ENCODE assay signal across 14 mouse cellular contexts in genomic region chr7:103712024-103712423, GRCm38 (mm10). TPM values are rescaled to one million over a fixed set of nuclear protein-coding genes. Genes with fewer than 3 reads are reported as not detected.
DNase-seq lines count a peak whose midpoint lies in the region; ATAC-seq and TF ChIP-seq lines count a peak whose summit lies in the region.
"Had no signal": no experiment of that assay in that cellular context is flagged by ENCODE, and none has a peak within 500 bp of the region (broad histone marks: within the 10 kb centered on the region; RNA-seq: fewer than 3 reads in every experiment).

No protein-coding gene starts in this region.

- H3K9ac ChIP-seq in lung, embryonic 14.5 days, result no peak overlapping the region
- H3K9ac ChIP-seq in forebrain, embryonic 11.5 days (ENCODE audit: low read length), result no peak overlapping the region
- H3K9ac ChIP-seq: embryonic facial prominence, embryonic 13.5 days; neural tube, embryonic 12.5 days had no signal

- no peak overlapping the region for H3K4me2 ChIP-seq in lung, embryonic 14.5 days
- no peak overlapping the region for H3K4me2 ChIP-seq in forebrain, embryonic 11.5 days (ENCODE audit: low read depth, low read length, severe bottlenecking)
- H3K4me2 ChIP-seq: embryonic facial prominence, embryonic 13.5 days; neural tube, embryonic 12.5 days had no signal

- no peaks in the 10 kb centered on the region for H3K9me3 ChIP-seq in lung, embryonic 14.5 days (ENCODE audit: low read depth, low read length)
- no peaks in the 10 kb centered on the region for H3K9me3 ChIP-seq in forebrain, embryonic 11.5 days (ENCODE audit: control insufficient read depth, low read length)
- H3K9me3 ChIP-seq: embryonic facial prominence, embryonic 13.5 days; neural tube, embryonic 12.5 days had no signal

- no peaks in the 10 kb centered on the region for H3K27me3 ChIP-seq in lung, embryonic 14.5 days (ENCODE audit: insufficient read depth, low read length)
- no peaks in the 10 kb centered on the region for H3K27me3 ChIP-seq in forebrain, embryonic 11.5 days (ENCODE audit: control insufficient read depth, insufficient read depth, low read length)
- H3K27me3 ChIP-seq: embryonic facial prominence, embryonic 13.5 days; neural tube, embryonic 12.5 days had no signal

- WGBS in lung, embryonic 14.5 days, result 38% methylated on average over 2 of the region's 2 CpGs
- WGBS in lung, adult 2 months, result 29% methylated on average over 2 of the region's 2 CpGs
- WGBS in forebrain, embryonic 11.5 days, result 43% methylated on average over 2 of the region's 2 CpGs

- no peak for TF ChIP-seq POLR2A in lung, adult 2 months (IDR thresholded peaks at IDR 0.05; ENCODE audit: borderline replicate concordance, extremely low read depth, low read depth, low read length)
- TF ChIP-seq POLR2A in bone marrow macrophage, adult 2 months (IDR thresholded peaks at IDR 0.05; ENCODE audit: borderline replicate concordance, low read depth, low read length), result no peak

- H3K36me3 ChIP-seq in lung, embryonic 14.5 days (ENCODE audit: insufficient read depth), result no peaks in the 10 kb centered on the region
- H3K36me3 ChIP-seq in forebrain, embryonic 11.5 days (ENCODE audit: control insufficient read depth, insufficient read depth, low read length), result no peaks in the 10 kb centered on the region
- H3K36me3 ChIP-seq: embryonic facial prominence, embryonic 13.5 days; neural tube, embryonic 12.5 days had no signal

- ATAC-seq in lung, embryonic 14.5 days (ENCODE audit: insufficient read depth), result no peak
- ATAC-seq in erythroid progenitor cell, adult 5-6 weeks (replicated peaks; ENCODE audit: low FRiP score, poor library complexity, severe bottlenecking), result peak; percentile 81
- ATAC-seq in forebrain, embryonic 11.5 days (replicated peaks; ENCODE audit: low FRiP score), result no peak

- H3K4me1 ChIP-seq in lung, embryonic 14.5 days (ENCODE audit: insufficient read depth), result no peaks in the 10 kb centered on the region
- no peaks in the 10 kb centered on the region for H3K4me1 ChIP-seq in lung, adult 2 months (ENCODE audit: control insufficient read depth, insufficient read depth, low read length)
- H3K4me1 ChIP-seq in bone marrow macrophage, adult 2 months (ENCODE audit: control insufficient read depth, insufficient read depth, low read length), result no peaks in the 10 kb centered on the region
- H3K4me1 ChIP-seq in forebrain, embryonic 11.5 days (replicated peaks; ENCODE audit: control insufficient read depth, insufficient read depth, low read length), result no peaks in the 10 kb centered on the region
- H3K4me1 ChIP-seq: embryonic facial prominence, embryonic 13.5 days; neural tube, embryonic 12.5 days had no signal

- H3K27ac ChIP-seq in lung, embryonic 14.5 days (ENCODE audit: low read depth), result no peak overlapping the region
- H3K27ac ChIP-seq in bone marrow macrophage, adult 2 months (ENCODE audit: insufficient read depth, low read depth, low read length), result no peak overlapping the region
- H3K27ac ChIP-seq in forebrain, embryonic 11.5 days (ENCODE audit: low read depth, low read length), result no peak overlapping the region
- H3K27ac ChIP-seq: embryonic facial prominence, embryonic 13.5 days; neural tube, embryonic 12.5 days had no signal

- TF ChIP-seq CTCF in lung, embryonic 14.5 days (IDR thresholded peaks at IDR 0.05; ENCODE audit: low read depth), result no peak
- TF ChIP-seq CTCF in lung, adult 2 months (IDR thresholded peaks at IDR 0.05; ENCODE audit: insufficient read depth, low read length), result no peak
- TF ChIP-seq CTCF in bone marrow macrophage, adult 2 months (IDR thresholded peaks at IDR 0.05; ENCODE audit: low read depth, low read length), result peak; percentile 44; the same call in 1 of the 2 replicates

- DNase-seq in lung, embryonic 14.5 days, result peak; percentile 0
- DNase-seq in lung, adult 2 months, result no peak
- peak; percentile 15 for DNase-seq in naive thymus-derived CD4-positive, alpha-beta T cell, adult 2 months (ENCODE audit: low read depth)
- no peak for DNase-seq in adrenal gland, adult 2 months
- DNase-seq in forebrain, embryonic 11.5 days (ENCODE audit: low spot score), result no peak
- DNase-seq: adrenal gland, postnatal 25 days; kidney, adult 8-10 months; lung, postnatal 4 days had no signal

- no peak overlapping the region for H3K4me3 ChIP-seq in lung, embryonic 14.5 days (ENCODE audit: low read depth, low read length)
- no peak overlapping the region for H3K4me3 ChIP-seq in lung, adult 2 months (replicated peaks; ENCODE audit: extremely low read depth, low read depth, low read length)
- H3K4me3 ChIP-seq in bone marrow macrophage, adult 2 months (ENCODE audit: insufficient read depth, low read length), result no peak overlapping the region
- H3K4me3 ChIP-seq in forebrain, embryonic 11.5 days (ENCODE audit: low read depth, low read length), result no peak overlapping the region
- H3K4me3 ChIP-seq: embryonic facial prominence, embryonic 13.5 days; neural tube, embryonic 12.5 days had no signal

RNA-seq across cellular contexts. Expression of gene Olfr243, which starts 2.4 kb away (rescaled TPM):
- not detected in 2 replicates for polyA plus RNA-seq in lung, embryonic 14.5 days (2014; fragmentation: Nextera tagmentation; extraction: Ambion mirVana)
- polyA plus RNA-seq in lung, adult 2 months (2012; rRNA removed), result not detected in 2 replicates
- not detected in 2 replicates for polyA plus RNA-seq in bone marrow macrophage, adult 2 months (2012; ENCODE audit: insufficient read depth, insufficient read length, missing spikeins)
- total RNA-seq in erythroid progenitor cell, adult 5-6 weeks (2015; ENCODE audit: low replicate concordance), result not detected in 2 replicates
- total RNA-seq in erythroid progenitor cell, adult 5-6 weeks (2017; ENCODE audit: low replicate concordance), result not detected in 2 replicates
- total RNA-seq in adrenal gland, adult 2 months (2021), result not detected
- not detected in 2 replicates for polyA plus RNA-seq in adrenal gland, adult 2 months (2012; rRNA removed)
- polyA plus RNA-seq in forebrain, embryonic 11.5 days (2014; fragmentation: Nextera tagmentation; extraction: Ambion mirVana), result not detected in 2 replicates
- total RNA-seq: adrenal gland, postnatal 25 days; gastrocnemius, adult 8-10 months; heart, postnatal 25 days had no signal
- polyA plus RNA-seq: embryonic facial prominence, embryonic 13.5 days; neural tube, embryonic 12.5 days had no signal

RNA-seq across cellular contexts. Expression of gene Olfr628, which starts 18.1 kb away (rescaled TPM):
- not detected in 2 replicates for polyA plus RNA-seq in lung, embryonic 14.5 days (2014; fragmentation: Nextera tagmentation; extraction: Ambion mirVana)
- not detected in 2 replicates for polyA plus RNA-seq in lung, adult 2 months (2012; rRNA removed)
- polyA plus RNA-seq in bone marrow macrophage, adult 2 months (2012; ENCODE audit: insufficient read depth, insufficient read length, missing spikeins), result not detected in 2 replicates
- total RNA-seq in erythroid progenitor cell, adult 5-6 weeks (2015; ENCODE audit: low replicate concordance), result not detected in 2 replicates
- total RNA-seq in erythroid progenitor cell, adult 5-6 weeks (2017; ENCODE audit: low replicate concordance), result not detected in 2 replicates
- not detected for total RNA-seq in adrenal gland, adult 2 months (2021)
- polyA plus RNA-seq in adrenal gland, adult 2 months (2012; rRNA removed), result not detected in 2 replicates
- polyA plus RNA-seq in forebrain, embryonic 11.5 days (2014; fragmentation: Nextera tagmentation; extraction: Ambion mirVana), result not detected in 2 replicates
- total RNA-seq: adrenal gland, postnatal 25 days; gastrocnemius, adult 8-10 months; heart, postnatal 25 days had no signal
- polyA plus RNA-seq: embryonic facial prominence, embryonic 13.5 days; neural tube, embryonic 12.5 days had no signal

RNA-seq across cellular contexts. Expression of gene Olfr625-ps1, which starts 29.5 kb away (rescaled TPM):
- polyA plus RNA-seq in lung, embryonic 14.5 days (2014; fragmentation: Nextera tagmentation; extraction: Ambion mirVana), result not detected in 2 replicates
- not detected in 2 replicates for polyA plus RNA-seq in lung, adult 2 months (2012; rRNA removed)
- polyA plus RNA-seq in bone marrow macrophage, adult 2 months (2012; ENCODE audit: insufficient read depth, insufficient read length, missing spikeins), result not detected in 2 replicates
- total RNA-seq in erythroid progenitor cell, adult 5-6 weeks (2015; ENCODE audit: low replicate concordance), result not detected in 2 replicates
- total RNA-seq in erythroid progenitor cell, adult 5-6 weeks (2017; ENCODE audit: low replicate concordance), result not detected in 2 replicates
- not detected for total RNA-seq in adrenal gland, adult 2 months (2021)
- polyA plus RNA-seq in adrenal gland, adult 2 months (2012; rRNA removed), result not detected in 2 replicates
- polyA plus RNA-seq in forebrain, embryonic 11.5 days (2014; fragmentation: Nextera tagmentation; extraction: Ambion mirVana), result not detected in 2 replicates
- total RNA-seq: adrenal gland, postnatal 25 days; gastrocnemius, adult 8-10 months; heart, postnatal 25 days had no signal
- polyA plus RNA-seq: embryonic facial prominence, embryonic 13.5 days; neural tube, embryonic 12.5 days had no signal

RNA-seq across cellular contexts. Expression of gene Olfr629, which starts 32.7 kb away (rescaled TPM):
- polyA plus RNA-seq in lung, embryonic 14.5 days (2014; fragmentation: Nextera tagmentation; extraction: Ambion mirVana), result not detected in 2 replicates
- polyA plus RNA-seq in lung, adult 2 months (2012; rRNA removed), result not detected in 2 replicates
- not detected in 2 replicates for polyA plus RNA-seq in bone marrow macrophage, adult 2 months (2012; ENCODE audit: insufficient read depth, insufficient read length, missing spikeins)
- total RNA-seq in erythroid progenitor cell, adult 5-6 weeks (2015; ENCODE audit: low replicate concordance), result not detected in 2 replicates
- not detected in 2 replicates for total RNA-seq in erythroid progenitor cell, adult 5-6 weeks (2017; ENCODE audit: low replicate concordance)
- total RNA-seq in adrenal gland, adult 2 months (2021), result not detected
- not detected in 2 replicates for polyA plus RNA-seq in adrenal gland, adult 2 months (2012; rRNA removed)
- polyA plus RNA-seq in forebrain, embryonic 11.5 days (2014; fragmentation: Nextera tagmentation; extraction: Ambion mirVana), result not detected in 2 replicates
- total RNA-seq: adrenal gland, postnatal 25 days; gastrocnemius, adult 8-10 months; heart, postnatal 25 days had no signal
- polyA plus RNA-seq: embryonic facial prominence, embryonic 13.5 days; neural tube, embryonic 12.5 days had no signal

RNA-seq across cellular contexts. Expression of gene Olfr624, which starts 41.0 kb away (rescaled TPM):
- polyA plus RNA-seq in lung, embryonic 14.5 days (2014; fragmentation: Nextera tagmentation; extraction: Ambion mirVana), result 0.03 TPM in 1 of 2 replicates, not detected in the other
- polyA plus RNA-seq in lung, adult 2 months (2012; rRNA removed), result not detected in 2 replicates
- polyA plus RNA-seq in bone marrow macrophage, adult 2 months (2012; ENCODE audit: insufficient read depth, insufficient read length, missing spikeins), result not detected in 2 replicates
- total RNA-seq in erythroid progenitor cell, adult 5-6 weeks (2015; ENCODE audit: low replicate concordance), result not detected in 2 replicates
- total RNA-seq in erythroid progenitor cell, adult 5-6 weeks (2017; ENCODE audit: low replicate concordance), result under 0.01 and 0.13 TPM in 2 replicates
- total RNA-seq in adrenal gland, adult 2 months (2021), result not detected
- polyA plus RNA-seq in adrenal gland, adult 2 months (2012; rRNA removed), result not detected in 2 replicates
- not detected in 2 replicates for polyA plus RNA-seq in forebrain, embryonic 11.5 days (2014; fragmentation: Nextera tagmentation; extraction: Ambion mirVana)
- total RNA-seq: gastrocnemius, adult 8-10 months; heart, postnatal 25 days had no signal
- polyA plus RNA-seq: neural tube, embryonic 12.5 days had no signal

Comparison
In these comparisons a context has a peak if more than half of its experiments do, and no peak if none do; other contexts are left out.
1. DNase-seq: peak in lung, embryonic 14.5 days (single experiment) and naive thymus-derived CD4-positive, alpha-beta T cell, adult 2 months (single experiment); none in lung, adult 2 months (single experiment), adrenal gland, adult 2 months (single experiment) and forebrain, embryonic 11.5 days (single experiment).